Mouse (Mus musculus) lung, adult 2 months (tissue): ENCODE data around the gene Fbxo45.

ENCODE experiments used
- CTCF ChIP-seq: fragments of 200-500 bp; IDR thresholded peaks from 2 replicates; pipeline ENCODE4 v1.5.1; 2011; ENCODE audit warnings: mild to moderate bottlenecking, low read length, control low read depth; ENCODE audit not compliant: insufficient read depth
- POLR2A ChIP-seq: fragments of 200-500 bp; IDR thresholded peaks from 2 replicates; pipeline ENCODE4 v1.6.1; 2011; ENCODE audit warnings: low read depth, mild to moderate bottlenecking, control low read depth, low read length, borderline replicate concordance; ENCODE audit errors: extremely low read depth

DNA sequence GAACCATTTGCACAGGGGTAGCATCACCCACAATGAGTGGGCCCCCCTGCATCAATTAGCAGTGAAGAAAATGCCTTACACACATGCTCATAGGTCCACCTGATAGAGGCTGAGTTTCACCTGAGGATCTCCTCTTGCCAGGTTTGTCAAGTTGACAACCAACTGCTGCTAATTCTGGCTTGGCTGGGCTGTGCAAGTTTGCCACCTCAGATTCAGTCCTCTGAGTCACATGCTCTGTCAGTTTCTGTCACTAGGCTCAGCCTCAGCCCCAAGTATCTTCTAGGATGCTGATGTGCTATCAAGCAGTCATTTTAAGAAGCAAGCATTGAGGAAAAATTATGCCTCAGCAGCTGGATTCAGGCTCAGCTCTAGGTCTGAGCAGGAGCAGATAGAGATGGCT is 32.8 kb downstream of the Fbxo45 start:
- TF ChIP-seq POLR2A, result no peak
- no peak for TF ChIP-seq CTCF
